Mouse (Mus musculus): ENCODE measurements around the gene 4930435E12Rik.

Gene 4930435E12Rik

DNA sequence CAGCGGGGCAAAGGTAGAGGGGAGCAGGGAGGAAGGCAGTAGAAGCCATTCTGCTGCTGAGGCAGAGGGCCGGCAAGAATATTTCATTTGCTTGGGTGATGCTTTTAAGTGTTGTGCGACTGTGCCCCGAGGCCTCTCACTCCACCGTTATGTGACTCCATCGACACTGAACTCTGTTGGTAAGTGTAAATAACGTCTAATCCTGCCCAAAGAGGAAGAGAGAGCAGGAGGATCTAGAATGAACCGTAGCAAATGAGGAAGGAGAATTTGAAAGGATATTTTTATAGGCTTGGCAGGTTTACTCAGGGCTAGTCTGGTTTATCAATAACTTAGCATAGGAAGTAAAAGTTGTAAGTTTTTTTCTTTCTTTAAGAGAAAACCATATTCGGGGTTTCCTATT is 59.0 kb downstream of the 4930435E12Rik start:
- DNase-seq (ENCODE audit: low spot score): no peak

- no peak for DNase-seq (ENCODE audit: low spot score)
Measured at GRCm38 (mm10) chr16:38768386-38768785, 60.2 kb downstream of the 4930435E12Rik start.

- DNase-seq (ENCODE audit: low spot score): no peak
Measured at GRCm38 (mm10) chr16:38767761-38768160, 60.8 kb downstream of the 4930435E12Rik start.

DNA sequence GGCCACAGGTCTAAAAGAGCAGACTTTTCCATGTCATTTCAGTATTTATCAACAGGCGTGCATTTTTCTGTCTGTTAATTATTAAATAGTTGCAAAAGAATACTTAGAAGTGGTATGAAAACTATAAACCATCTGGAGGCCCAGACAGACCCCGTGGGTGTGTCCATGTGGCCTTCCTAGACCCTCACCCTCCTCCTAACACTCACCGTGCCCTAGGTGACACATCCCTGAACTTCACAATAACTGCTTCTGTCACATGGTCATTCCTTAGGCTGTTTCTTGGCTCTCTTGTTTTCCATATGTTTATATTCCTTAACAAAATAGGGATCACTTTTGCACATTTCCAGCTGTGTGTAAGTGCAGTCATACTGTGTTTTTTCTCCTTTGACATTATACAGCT is 61.9 kb downstream of the 4930435E12Rik start:
- no peak for DNase-seq (ENCODE audit: low spot score)

- no peak for DNase-seq (ENCODE audit: low spot score)
Measured at GRCm38 (mm10) chr16:38763508-38763907, 65.0 kb downstream of the 4930435E12Rik start.

DNA sequence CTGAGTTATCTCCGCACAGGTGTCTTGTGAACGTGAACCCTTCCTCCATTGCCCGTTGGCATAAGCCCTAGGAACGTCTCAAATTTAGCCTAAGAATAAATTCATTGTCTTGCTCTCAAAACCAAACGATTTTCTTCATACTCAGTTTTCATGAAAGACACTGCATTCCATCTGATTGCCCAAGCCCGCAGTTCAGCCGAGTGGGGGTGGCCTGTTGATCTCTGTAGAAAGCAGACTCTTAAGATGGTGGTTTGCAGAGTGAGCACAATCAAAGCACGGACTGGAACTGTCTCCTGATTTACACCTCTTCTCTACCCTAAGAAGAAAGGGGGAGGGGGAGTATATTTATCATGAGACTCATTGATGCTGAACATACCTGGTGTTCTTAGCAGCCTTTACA is 66.1 kb downstream of the 4930435E12Rik start:
- DNase-seq (ENCODE audit: low spot score): no peak
